Mouse (Mus musculus): ENCODE measurements around the gene Adam1b. TPM values are rescaled to one million over a fixed set of nuclear protein-coding genes. Genes with fewer than 3 reads are reported as not detected.

Adam1b gene
- polyA plus RNA-seq (2015; fragmentation: Nextera tagmentation; extraction: Ambion mirVana), result 0.10 TPM in 1 of 2 replicates, not detected in the other

GRCm38 (mm10) chr5:121503231-121503630 is at the start of gene Adam1b:
Adam1b (minus strand) TSS chr5:121503435.
- no peak for ATAC-seq (ENCODE audit: insufficient read depth, low FRiP score)
- 74% methylated on average over 3 of the region's 3 CpGs for WGBS
- Histone ChIP-seq H3K36me3 (ENCODE audit: control insufficient read depth, insufficient read depth, low read length) (no peaks in the 10 kb centered on the region), H3K27me3 (ENCODE audit: control insufficient read depth, insufficient read depth, low read length) (no peaks in the 10 kb centered on the region), H3K9ac (ENCODE audit: low read length) (no peak within 1 kb of the TSS), H3K27ac (ENCODE audit: low read length) (no peak within 1 kb of the TSS), H3K4me2 (ENCODE audit: low read depth, low read length) (no peak within 1 kb of the TSS), H3K4me3 (replicated peaks; ENCODE audit: low read length) (no peak within 1 kb of the TSS), H3K9me3 (replicated peaks; ENCODE audit: control insufficient read depth, low read length) (no peaks in the 10 kb centered on the region), H3K4me1 (ENCODE audit: control insufficient read depth, insufficient read depth, low read length) (no peaks in the 10 kb centered on the region)

- WGBS, result 85% methylated on average over 7 of the region's 7 CpGs
- no peak overlapping the region for H3K9ac ChIP-seq (ENCODE audit: low read length)
- no peak for ATAC-seq (ENCODE audit: insufficient read depth, low FRiP score)
- no peak overlapping the region for H3K4me2 ChIP-seq (ENCODE audit: low read depth, low read length)
- no peak overlapping the region for H3K4me3 ChIP-seq (replicated peaks; ENCODE audit: low read length)
- H3K36me3 ChIP-seq (ENCODE audit: control insufficient read depth, insufficient read depth, low read length), result no peaks in the 10 kb centered on the region
- H3K4me1 ChIP-seq (ENCODE audit: control insufficient read depth, insufficient read depth, low read length), result peaks cover 12% of the 10 kb centered on the region
- no peaks in the 10 kb centered on the region for H3K9me3 ChIP-seq (replicated peaks; ENCODE audit: control insufficient read depth, low read length)
- H3K27me3 ChIP-seq (ENCODE audit: control insufficient read depth, insufficient read depth, low read length), result no peaks in the 10 kb centered on the region
- no peak overlapping the region for H3K27ac ChIP-seq (ENCODE audit: low read length)
Observed at GRCm38 (mm10) chr5:121549196-121549595, 46.0 kb upstream of the Adam1b start.

- Histone ChIP-seq H3K9me3 (replicated peaks; ENCODE audit: control insufficient read depth, low read length) (no peaks in the 10 kb centered on the region), H3K4me2 (ENCODE audit: low read depth, low read length) (no peak overlapping the region), H3K9ac (ENCODE audit: low read length) (no peak overlapping the region), H3K27me3 (ENCODE audit: control insufficient read depth, insufficient read depth, low read length) (no peaks in the 10 kb centered on the region), H3K4me1 (ENCODE audit: control insufficient read depth, insufficient read depth, low read length) (peaks cover 16% of the 10 kb centered on the region), H3K4me3 (replicated peaks; ENCODE audit: low read length) (no peak overlapping the region), H3K27ac (ENCODE audit: low read length) (no peak overlapping the region), H3K36me3 (ENCODE audit: control insufficient read depth, insufficient read depth, low read length) (no peaks in the 10 kb centered on the region)
- WGBS, result 89% methylated on average over 3 of the region's 3 CpGs
- no peak for ATAC-seq (ENCODE audit: insufficient read depth, low FRiP score)
Observed at GRCm38 (mm10) chr5:121547084-121547483, 43.8 kb upstream of the Adam1b start.

GRCm38 (mm10) chr5:121546530-121546895 is 43.3 kb upstream of the Adam1b start:
- peak overlapping the region; percentile 97 for H3K9ac ChIP-seq (ENCODE audit: low read length)
- H3K4me2 ChIP-seq (ENCODE audit: low read depth, low read length), result peak overlapping the region; percentile 49
- H3K27me3 ChIP-seq (ENCODE audit: control insufficient read depth, insufficient read depth, low read length), result no peaks in the 10 kb centered on the region
- no peak; the same call in 1 of the 2 replicates for ATAC-seq (ENCODE audit: insufficient read depth, low FRiP score)
- WGBS, result 24% methylated on average over 6 of the region's 6 CpGs
- H3K36me3 ChIP-seq (ENCODE audit: control insufficient read depth, insufficient read depth, low read length), result no peaks in the 10 kb centered on the region
- peaks cover 16% of the 10 kb centered on the region for H3K4me1 ChIP-seq (ENCODE audit: control insufficient read depth, insufficient read depth, low read length)
- H3K4me3 ChIP-seq (replicated peaks; ENCODE audit: low read length), result peak overlapping the region; percentile 99
- H3K9me3 ChIP-seq (replicated peaks; ENCODE audit: control insufficient read depth, low read length), result no peaks in the 10 kb centered on the region
- H3K27ac ChIP-seq (ENCODE audit: low read length), result peak overlapping the region; percentile 84; the same call in 1 of the 2 replicates

- no peaks in the 10 kb centered on the region for H3K27me3 ChIP-seq (ENCODE audit: control insufficient read depth, insufficient read depth, low read length)
- H3K9me3 ChIP-seq (replicated peaks; ENCODE audit: control insufficient read depth, low read length), result no peaks in the 10 kb centered on the region
- peak within 1 kb of the TSS; percentile 97 for H3K9ac ChIP-seq (ENCODE audit: low read length)
- H3K4me2 ChIP-seq (ENCODE audit: low read depth, low read length), result peak within 1 kb of the TSS; percentile 96
- H3K36me3 ChIP-seq (ENCODE audit: control insufficient read depth, insufficient read depth, low read length), result no peaks in the 10 kb centered on the region
- peak within 1 kb of the TSS; percentile 84 for H3K27ac ChIP-seq (ENCODE audit: low read length)
- H3K4me3 ChIP-seq (replicated peaks; ENCODE audit: low read length), result peak within 1 kb of the TSS; percentile 99
- peak; percentile 95 for ATAC-seq (ENCODE audit: insufficient read depth, low FRiP score)
- WGBS, result 1% methylated on average over 53 of the region's 55 CpGs
- H3K4me1 ChIP-seq (ENCODE audit: control insufficient read depth, insufficient read depth, low read length), result peaks cover 16% of the 10 kb centered on the region
Observed at GRCm38 (mm10) chr5:121545793-121546529, 42.7 kb upstream of the Adam1b start, which contains the start of gene Mapkapk5. Mapkapk5 (minus strand) TSS chr5:121545905.

- peaks cover 16% of the 10 kb centered on the region for H3K4me1 ChIP-seq (ENCODE audit: control insufficient read depth, insufficient read depth, low read length)
- under 1% methylated on average over 58 of the region's 97 CpGs for WGBS
- H3K4me2 ChIP-seq (ENCODE audit: low read depth, low read length), result peak within 1 kb of the TSS; percentile 96
- H3K4me3 ChIP-seq (replicated peaks; ENCODE audit: low read length), result peak within 1 kb of the TSS; percentile 99
- ATAC-seq (ENCODE audit: insufficient read depth, low FRiP score), result peak; percentile 65
- peak within 1 kb of the TSS; percentile 84 for H3K27ac ChIP-seq (ENCODE audit: low read length)
- no peaks in the 10 kb centered on the region for H3K36me3 ChIP-seq (ENCODE audit: control insufficient read depth, insufficient read depth, low read length)
- no peaks in the 10 kb centered on the region for H3K27me3 ChIP-seq (ENCODE audit: control insufficient read depth, insufficient read depth, low read length)
- H3K9me3 ChIP-seq (replicated peaks; ENCODE audit: control insufficient read depth, low read length), result no peaks in the 10 kb centered on the region
- peak within 1 kb of the TSS; percentile 97 for H3K9ac ChIP-seq (ENCODE audit: low read length)
Observed at GRCm38 (mm10) chr5:121544910-121545792, 41.9 kb upstream of the Adam1b start, which contains the start of the genes Adam1a and Gm42878. Adam1a (minus strand) TSS chr5:121545482. Gm42878 (minus strand) TSS chr5:121545482.

GRCm38 (mm10) chr5:121543370-121543769 is 40.1 kb upstream of the Adam1b start:
- Histone ChIP-seq H3K27ac (ENCODE audit: low read length) (no peak overlapping the region), H3K4me3 (replicated peaks; ENCODE audit: low read length) (no peak overlapping the region), H3K9ac (ENCODE audit: low read length) (no peak overlapping the region), H3K9me3 (replicated peaks; ENCODE audit: control insufficient read depth, low read length) (no peaks in the 10 kb centered on the region), H3K4me2 (ENCODE audit: low read depth, low read length) (no peak overlapping the region), H3K36me3 (ENCODE audit: control insufficient read depth, insufficient read depth, low read length) (no peaks in the 10 kb centered on the region), H3K4me1 (ENCODE audit: control insufficient read depth, insufficient read depth, low read length) (peaks cover 16% of the 10 kb centered on the region), H3K27me3 (ENCODE audit: control insufficient read depth, insufficient read depth, low read length) (no peaks in the 10 kb centered on the region)
- ATAC-seq (ENCODE audit: insufficient read depth, low FRiP score), result no peak
- 75% methylated on average over 3 of the region's 3 CpGs for WGBS

- H3K4me1 ChIP-seq (ENCODE audit: control insufficient read depth, insufficient read depth, low read length), result peaks cover 10% of the 10 kb centered on the region
- WGBS, result 82% methylated on average over 7 of the region's 7 CpGs
- no peaks in the 10 kb centered on the region for H3K36me3 ChIP-seq (ENCODE audit: control insufficient read depth, insufficient read depth, low read length)
Observed at GRCm38 (mm10) chr5:121541235-121541634, 38.0 kb upstream of the Adam1b start.

GRCm38 (mm10) chr5:121540066-121540465 is 36.8 kb upstream of the Adam1b start:
- H3K4me1 ChIP-seq (ENCODE audit: control insufficient read depth, insufficient read depth, low read length), result peaks cover 10% of the 10 kb centered on the region

More at GRCm38 (mm10) chr5:121541235-121541634, 38.0 kb upstream of the Adam1b start:
- no peak overlapping the region for H3K4me3 ChIP-seq (replicated peaks; ENCODE audit: low read length)
- H3K4me2 ChIP-seq (ENCODE audit: low read depth, low read length), result no peak overlapping the region
- no peaks in the 10 kb centered on the region for H3K27me3 ChIP-seq (ENCODE audit: control insufficient read depth, insufficient read depth, low read length)
- no peak overlapping the region for H3K9ac ChIP-seq (ENCODE audit: low read length)
- H3K9me3 ChIP-seq (replicated peaks; ENCODE audit: control insufficient read depth, low read length), result no peaks in the 10 kb centered on the region
- ATAC-seq (ENCODE audit: insufficient read depth, low FRiP score), result no peak
- no peak overlapping the region for H3K27ac ChIP-seq (ENCODE audit: low read length)

More at GRCm38 (mm10) chr5:121540066-121540465, 36.8 kb upstream of the Adam1b start:
- Histone ChIP-seq H3K4me3 (replicated peaks; ENCODE audit: low read length) (no peak overlapping the region), H3K4me2 (ENCODE audit: low read depth, low read length) (no peak overlapping the region), H3K9ac (ENCODE audit: low read length) (no peak overlapping the region), H3K9me3 (replicated peaks; ENCODE audit: control insufficient read depth, low read length) (no peaks in the 10 kb centered on the region), H3K36me3 (ENCODE audit: control insufficient read depth, insufficient read depth, low read length) (peaks cover 6% of the 10 kb centered on the region; the same call in 1 of the 2 replicates), H3K27me3 (ENCODE audit: control insufficient read depth, insufficient read depth, low read length) (no peaks in the 10 kb centered on the region), H3K27ac (ENCODE audit: low read length) (no peak overlapping the region)
- no peak for ATAC-seq (ENCODE audit: insufficient read depth, low FRiP score)
- 89% methylated on average over 5 of the region's 5 CpGs for WGBS
